Mouse (Mus musculus): ENCODE data around the gene Hoxb1. TPM values are rescaled to one million over a fixed set of nuclear protein-coding genes. Genes with fewer than 3 reads are reported as not detected.

Hoxb1 gene
- polyA plus RNA-seq, 2 experiments from 2014 or later = not detected

DNA sequence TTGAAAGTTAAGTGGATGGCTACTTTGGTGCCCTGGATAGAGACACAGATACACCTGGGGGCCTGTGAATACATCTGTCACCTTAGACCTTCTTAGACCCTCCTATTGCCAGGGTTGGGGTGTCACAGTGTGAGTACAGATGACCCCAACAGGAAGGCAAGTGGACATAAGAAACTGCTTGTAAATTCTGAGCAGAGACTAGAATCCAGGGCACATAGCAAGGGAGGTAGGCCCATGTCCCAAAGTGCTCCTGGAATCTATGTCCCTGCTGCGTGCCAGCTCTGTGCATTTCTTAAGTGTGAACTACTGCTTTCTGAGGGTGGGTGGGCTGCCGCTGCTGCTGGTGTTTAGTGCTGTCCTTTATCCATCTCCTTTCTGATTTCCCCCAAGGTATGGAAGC lies 14.8 kb upstream of the Hoxb1 start:
- ATAC-seq = no peak

DNA sequence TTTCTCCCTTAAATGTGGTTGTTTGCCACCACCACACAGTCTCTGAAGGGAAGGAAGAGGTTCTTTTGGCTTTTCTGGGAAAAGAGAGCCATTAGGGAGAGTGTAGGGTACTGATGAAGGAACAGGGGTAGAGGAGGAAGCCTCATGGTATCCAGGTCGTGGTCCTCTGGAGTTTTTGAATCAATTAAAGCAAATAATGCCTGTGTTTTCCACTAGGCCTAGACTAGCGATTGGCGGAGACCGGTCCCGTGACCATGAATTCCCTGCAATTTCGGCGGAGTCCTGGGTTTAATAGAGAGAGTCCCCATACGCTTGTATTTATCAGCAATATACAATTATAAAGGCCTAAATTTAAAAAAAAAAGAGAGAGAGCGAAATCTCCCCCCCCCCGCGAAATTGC lies 14.2 kb upstream of the Hoxb1 start:
- no peak for ATAC-seq

GRCm38 (mm10) chr11:96351831-96352230 lies 13.7 kb upstream of the Hoxb1 start:
- no peak for ATAC-seq

GRCm38 (mm10) chr11:96352691-96353521 lies 12.6 kb upstream of the Hoxb1 start:
- ATAC-seq = no peak

DNA sequence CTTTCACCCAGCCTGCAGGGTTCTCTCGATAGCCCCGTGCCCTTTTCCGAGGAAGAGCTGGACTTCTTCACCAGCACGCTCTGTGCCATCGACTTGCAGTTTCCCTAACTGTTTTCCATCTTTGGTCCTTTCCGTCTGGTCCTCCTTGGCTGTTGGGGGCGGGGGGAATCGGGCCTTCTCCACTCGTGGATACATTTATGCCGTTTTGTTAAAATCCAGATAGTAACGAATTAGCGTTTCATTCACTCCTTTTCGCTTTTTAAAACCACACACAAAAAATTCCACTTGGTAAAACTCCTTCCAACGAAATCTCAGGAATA lies 12.1 kb upstream of the Hoxb1 start:
- no peak for ATAC-seq

GRCm38 (mm10) chr11:96353939-96354338 lies 11.6 kb upstream of the Hoxb1 start:
- ATAC-seq = no peak

DNA sequence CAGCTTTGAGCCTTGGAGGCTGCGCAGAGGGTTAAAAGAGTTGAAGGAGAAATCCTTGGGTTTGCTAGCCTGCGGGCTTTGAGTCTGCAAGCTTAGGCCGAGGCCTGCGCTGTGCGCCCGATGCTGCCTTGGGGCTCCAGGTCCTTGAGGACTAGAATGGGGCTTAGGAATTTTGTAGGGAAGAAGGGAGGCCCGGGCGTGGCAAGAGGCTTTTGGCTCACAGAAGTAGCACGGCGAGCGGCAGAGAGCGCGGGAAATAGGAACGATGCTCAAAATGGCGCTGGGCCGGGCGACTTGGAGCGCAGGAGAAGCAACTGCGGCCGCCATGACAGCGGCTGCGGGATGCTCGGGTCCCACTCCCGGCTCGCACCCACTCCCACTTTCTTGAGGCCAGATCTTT lies 11.2 kb upstream of the Hoxb1 start:
- ATAC-seq = no peak

- ATAC-seq = no peak
Measured at GRCm38 (mm10) chr11:96354801-96355311, 10.7 kb upstream of the Hoxb1 start.

GRCm38 (mm10) chr11:96363807-96364206 lies 1.7 kb upstream of the Hoxb1 start:
- no peak for ATAC-seq

- no peak for ATAC-seq
Measured at GRCm38 (mm10) chr11:96366092-96367041, 815 bp downstream of the Hoxb1 start.

- ATAC-seq = no peak
Measured at GRCm38 (mm10) chr11:96367141-96367540, 1.6 kb downstream of the Hoxb1 start.

DNA sequence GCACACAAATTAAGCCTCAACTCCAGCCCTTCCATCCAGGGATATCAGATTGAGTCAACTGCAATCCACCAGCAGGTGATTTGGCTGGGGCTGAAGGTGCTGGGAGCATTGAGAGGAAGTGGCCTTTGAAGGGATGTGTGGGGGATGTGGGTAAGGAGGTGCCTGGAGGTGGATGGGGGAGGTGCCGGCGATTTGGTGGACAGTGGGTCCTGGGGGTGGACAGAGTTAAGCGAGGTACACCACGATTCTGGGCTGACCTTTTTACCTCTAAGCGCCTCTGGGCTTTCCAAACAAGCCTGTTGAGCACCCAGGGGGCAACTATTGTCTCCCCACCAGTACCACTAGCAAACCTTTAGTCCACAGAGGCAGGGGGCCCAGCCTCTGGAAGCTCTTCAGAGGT lies 3.1 kb downstream of the Hoxb1 start:
- no peak for ATAC-seq

- no peak for ATAC-seq
Measured at GRCm38 (mm10) chr11:96369140-96369539, 3.6 kb downstream of the Hoxb1 start.

GRCm38 (mm10) chr11:96371726-96372125 lies 6.2 kb downstream of the Hoxb1 start:
- ATAC-seq = no peak

- ATAC-seq = no peak
Measured at GRCm38 (mm10) chr11:96372519-96372918, 7.0 kb downstream of the Hoxb1 start.

DNA sequence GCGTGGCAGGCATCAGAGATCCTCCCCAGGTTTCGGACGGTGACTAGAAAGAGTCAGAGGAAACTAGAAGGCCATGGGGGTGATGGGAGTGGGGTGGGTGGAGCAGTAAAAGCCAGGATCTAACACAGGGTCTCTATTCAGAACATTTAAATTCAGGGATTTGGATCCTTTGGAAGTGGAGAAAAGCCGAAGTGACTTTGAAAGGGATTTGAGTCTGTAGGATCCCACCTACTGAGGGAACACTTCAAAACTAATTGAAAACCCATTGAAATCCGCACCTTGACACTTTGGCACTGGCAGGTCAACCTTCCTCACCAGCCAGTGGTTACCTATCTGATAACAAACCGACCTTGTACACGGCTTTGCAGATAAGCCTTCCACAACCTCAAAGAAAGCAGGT lies 9.3 kb downstream of the Hoxb1 start:
- no peak for ATAC-seq

DNA sequence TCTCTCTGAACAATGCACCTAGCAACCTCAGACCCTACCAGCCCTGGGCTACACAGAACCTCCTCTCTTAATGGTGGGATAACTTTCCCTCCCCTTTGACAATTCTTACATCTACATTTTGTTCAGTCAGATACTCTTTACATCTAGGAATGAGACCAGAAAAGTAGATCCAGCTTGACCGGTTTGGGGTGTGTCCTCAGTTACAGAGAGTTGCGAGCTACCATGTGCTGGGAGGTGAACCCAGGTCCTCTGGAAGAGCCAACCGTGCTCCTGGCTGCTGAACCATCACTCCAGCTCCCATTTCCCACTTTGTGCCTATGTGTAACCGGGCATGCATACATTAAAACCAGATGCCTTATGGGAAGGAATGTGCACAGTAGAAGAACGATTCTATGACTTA lies 17.8 kb downstream of the Hoxb1 start:
- ATAC-seq = no peak

DNA sequence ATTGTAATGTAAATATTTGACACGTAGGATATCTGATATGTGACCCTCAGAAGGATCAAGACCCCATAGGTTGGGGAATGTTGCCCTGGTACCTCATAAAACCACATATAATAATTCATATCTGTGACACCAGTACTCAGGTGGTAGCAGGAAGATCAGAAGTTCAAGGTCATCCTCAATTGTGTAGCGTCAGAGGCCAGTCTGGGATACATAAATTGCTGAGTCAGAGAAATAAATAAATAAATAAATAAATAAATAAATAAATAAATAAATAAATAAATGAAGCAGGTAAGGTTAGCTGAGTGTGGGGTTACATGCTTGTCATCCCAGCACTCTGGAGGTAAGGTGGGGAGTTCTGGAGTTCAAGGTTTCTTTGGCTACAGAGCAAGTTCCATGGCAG lies 22.1 kb downstream of the Hoxb1 start:
- ATAC-seq = no peak

DNA sequence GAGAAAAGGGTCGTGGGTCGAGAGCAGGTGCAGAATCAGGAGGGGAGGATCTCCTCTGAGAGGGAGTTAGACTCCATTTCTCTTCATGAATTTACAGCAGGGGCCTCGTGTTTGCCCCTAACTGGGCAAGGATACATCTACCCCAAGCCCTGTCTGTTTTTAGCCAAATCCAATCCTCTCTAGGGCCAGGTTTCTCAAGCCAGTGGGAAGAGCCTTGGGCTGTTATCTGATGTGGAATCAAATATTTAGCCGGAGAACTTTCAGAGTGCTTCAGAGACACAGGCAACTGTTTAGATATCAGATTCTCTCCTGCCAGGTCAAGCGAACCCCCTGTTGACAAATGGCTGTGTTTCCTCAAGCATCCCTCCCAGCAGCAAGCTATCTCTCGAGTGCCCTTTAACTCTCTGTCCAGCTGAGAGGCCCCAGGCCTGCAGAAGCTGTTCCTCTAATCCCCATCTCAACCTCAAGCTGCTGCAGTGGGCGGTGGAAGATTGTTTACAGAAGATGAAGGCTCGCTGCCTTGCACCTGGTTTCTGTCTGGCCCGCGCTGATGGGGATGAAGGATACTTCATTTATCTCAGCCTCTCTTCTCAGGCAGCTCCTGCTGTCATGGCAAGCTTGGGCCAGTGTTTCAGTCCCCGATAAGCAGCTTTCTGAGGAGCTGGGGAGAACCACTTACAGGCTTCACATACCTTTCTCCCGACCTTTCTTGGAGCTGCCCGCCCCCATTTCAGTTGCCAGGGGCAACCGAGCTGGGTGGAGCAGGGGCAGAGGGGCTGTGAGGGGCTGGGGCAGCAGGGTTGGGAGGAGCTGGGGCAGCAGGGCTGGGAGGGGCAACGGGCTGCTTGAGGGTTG lies 31.4 kb downstream of the Hoxb1 start:
- no peak for ATAC-seq

DNA sequence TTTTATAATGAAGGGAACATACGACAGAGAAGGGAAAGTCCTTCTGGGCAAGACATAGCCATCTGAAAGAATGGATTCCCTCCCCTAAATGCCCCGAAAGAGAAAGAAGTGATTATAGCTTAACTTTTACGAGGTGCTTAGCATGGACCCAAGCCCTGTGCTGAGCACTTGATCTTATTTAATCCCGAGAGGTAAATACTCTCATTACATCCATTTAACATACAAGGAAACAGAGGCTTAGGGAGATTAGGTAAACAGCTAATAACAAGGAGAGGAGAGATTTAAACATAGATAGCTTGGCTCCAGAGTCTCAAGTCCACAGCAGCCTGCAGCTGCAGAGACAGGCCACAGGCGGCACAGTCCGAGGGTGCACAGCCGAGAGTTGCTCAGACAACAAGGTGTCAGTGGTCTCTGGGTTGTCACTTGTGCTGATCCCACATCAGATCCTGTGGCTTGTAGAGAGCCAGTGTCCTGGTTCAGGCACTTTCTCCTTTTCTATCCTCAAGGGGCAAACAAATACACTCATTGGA lies 32.3 kb downstream of the Hoxb1 start:
- no peak for ATAC-seq

DNA sequence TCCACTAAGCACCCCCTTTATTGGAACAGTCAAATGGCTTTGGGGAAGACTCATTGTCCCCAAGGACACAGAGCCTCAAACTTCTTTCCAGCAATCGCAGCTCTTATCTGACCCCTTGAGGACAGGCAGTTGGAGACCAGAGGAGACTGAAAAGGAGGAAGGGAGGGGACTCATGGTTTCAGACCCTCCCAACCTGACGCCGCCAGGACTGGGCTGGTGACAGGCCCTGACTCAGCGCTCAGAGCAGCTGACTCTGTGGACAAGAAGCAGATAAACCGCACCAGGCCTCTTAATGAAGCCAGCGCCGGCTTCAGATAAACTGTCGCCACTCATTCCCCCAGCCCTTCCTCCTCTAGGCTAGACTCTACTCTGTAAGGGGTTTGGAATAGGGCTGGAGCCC lies 34.4 kb downstream of the Hoxb1 start:
- ATAC-seq = no peak

- ATAC-seq = no peak
Measured at GRCm38 (mm10) chr11:96404016-96404604, 38.6 kb downstream of the Hoxb1 start.
